Mouse (Mus musculus) MEL (cell line): ENCODE measurements around the gene Prickle2.

Experiments used
- CHD2 ChIP-seq: IDR thresholded peaks from 2 replicates; pipeline ENCODE4 v1.6.1; 2011; ENCODE audit warnings: low read length, improper control_type of control experiment
- CTCF ChIP-seq, 3 experiments: IDR thresholded peaks in 2 of 3; conservative IDR thresholded peaks in 1 of 3; 2 replicates each; pipeline ENCODE4 v1.5.1; 2011 to 2012; ENCODE audit warnings: low read length in 3 of 3, low read depth in 2 of 3, mild to moderate bottlenecking in 2 of 3, improper control_type of control experiment in 1 of 3, inconsistent platforms in 1 of 3, mixed read lengths in 1 of 3, moderate library complexity in 1 of 3; ENCODE audit not compliant: control insufficient read depth in 1 of 3, insufficient read depth in 1 of 3, poor library complexity in 1 of 3, severe bottlenecking in 1 of 3
- GATA1 ChIP-seq: IDR thresholded peaks from 2 replicates; pipeline ENCODE4 v1.6.1; 2011; ENCODE audit warnings: low read depth, low read length, improper control_type of control experiment
- KAT2A ChIP-seq: conservative IDR thresholded peaks from 2 replicates; pipeline ENCODE4 v1.6.1; 2012; ENCODE audit warnings: low read depth, low read length, improper control_type of control experiment, inconsistent platforms
- POLR2A ChIP-seq, 2 experiments: IDR thresholded peaks; 2 replicates each; pipeline ENCODE4 v1.6.1; 2011 to 2012; ENCODE audit warnings: low read length in 2 of 2, mild to moderate bottlenecking in 2 of 2, control low read depth in 1 of 2, improper control_type of control experiment in 1 of 2, low read depth in 1 of 2, moderate library complexity in 1 of 2; ENCODE audit not compliant: control insufficient read depth in 1 of 2, insufficient read depth in 1 of 2, poor library complexity in 1 of 2
- RCOR1 ChIP-seq: IDR thresholded peaks from 2 replicates; pipeline ENCODE4 v1.6.1; 2012; ENCODE audit warnings: low read depth, mild to moderate bottlenecking, inconsistent platforms, low read length, improper control_type of control experiment
- ZC3H11A ChIP-seq: IDR thresholded peaks from 2 replicates; pipeline ENCODE4 v1.6.1; 2012; ENCODE audit warnings: low read depth, mild to moderate bottlenecking, inconsistent platforms, low read length, improper control_type of control experiment

DNA sequence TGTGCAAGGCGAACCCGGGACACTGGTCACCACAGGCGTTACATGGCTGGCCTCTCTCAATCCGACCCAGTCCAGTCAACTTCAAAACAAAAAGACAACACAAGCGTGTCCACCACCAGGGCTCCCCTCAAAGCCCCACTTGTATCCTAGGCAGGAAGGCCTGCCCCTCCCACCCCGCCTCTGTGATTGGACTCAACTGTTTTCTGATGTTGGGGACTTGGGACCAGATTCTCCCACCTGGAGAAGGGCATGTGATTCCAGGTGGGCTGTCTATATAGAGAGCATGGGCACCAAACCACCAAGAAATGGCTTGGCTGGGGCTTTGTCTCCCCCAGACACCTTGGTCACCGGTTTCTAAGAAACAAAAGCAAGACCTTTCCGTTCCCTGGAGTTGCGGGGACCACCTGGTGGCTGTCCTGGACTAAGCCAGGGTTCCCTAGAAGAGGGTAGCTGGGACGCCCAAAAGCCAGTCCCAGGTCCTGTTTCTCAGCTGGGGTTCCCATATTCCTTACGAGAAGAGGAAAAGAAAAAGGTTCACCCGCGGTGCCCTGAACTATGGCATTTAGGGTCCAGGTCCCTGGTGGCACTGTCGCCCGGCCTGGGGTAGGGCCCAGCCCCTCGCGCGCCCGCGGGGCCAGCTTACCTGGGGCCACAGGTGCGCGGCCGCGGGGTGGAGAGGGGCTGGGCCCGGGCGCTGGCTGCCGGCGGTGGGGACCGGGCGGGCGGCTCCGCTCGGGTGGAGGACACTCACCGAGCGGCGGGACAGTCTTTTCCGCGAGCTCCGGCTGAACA, 406 bp downstream of the Prickle2 start:
- TF ChIP-seq POLR2A (IDR thresholded peaks at IDR 0.05; ENCODE audit: control insufficient read depth in 1 of 2, insufficient read depth in 1 of 2, low read depth in 1 of 2, low read length in 2 of 2, poor library complexity in 1 of 2) (no peak), RCOR1 (no peak), KAT2A (no peak), CTCF (IDR thresholded peaks at IDR 0.05 in 2 of 3, conservative IDR thresholded peaks at IDR 0.05 in 1 of 3; ENCODE audit: control insufficient read depth in 1 of 3, insufficient read depth in 1 of 3, low read depth in 2 of 3, low read length in 3 of 3, poor library complexity in 1 of 3, severe bottlenecking in 1 of 3) (no peak), GATA1 (no peak), ZC3H11A (no peak), CHD2 (no peak)
